Comparison of ENCODE assay signal across 12 mouse cellular contexts in the genomic region with DNA sequence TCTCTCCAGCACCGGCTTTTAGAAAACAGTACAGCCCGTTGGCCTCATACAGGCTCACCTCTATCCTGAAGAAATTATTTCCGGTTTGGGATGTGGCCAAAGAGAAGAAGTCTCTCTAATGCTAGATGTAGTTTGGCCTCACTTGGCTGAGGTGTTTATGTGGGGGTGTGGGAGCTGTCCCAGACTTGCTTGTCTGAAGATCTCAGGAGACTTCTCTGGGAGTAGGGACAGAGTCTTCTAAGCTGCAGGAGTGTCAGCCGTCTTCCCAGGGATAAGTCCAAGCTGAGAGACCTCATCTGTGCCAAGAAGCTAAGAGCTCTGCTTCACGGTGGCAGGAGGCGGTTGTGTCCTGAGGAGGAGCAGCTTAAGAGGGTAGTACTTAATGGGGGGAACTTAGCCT. TPM values are rescaled to one million over a fixed set of nuclear protein-coding genes. Genes with fewer than 3 reads are reported as not detected.
A peak's percentile ranks its signal among the peaks of the same experiment; 100 is the strongest.
DNase-seq lines count a peak whose midpoint lies in the region; ATAC-seq and TF ChIP-seq lines count a peak whose summit lies in the region.
"Had no signal": no experiment of that assay in that cellular context is flagged by ENCODE, and none has a peak within 500 bp of the region (broad histone marks: within the 10 kb centered on the region; RNA-seq: fewer than 3 reads in every experiment).

No protein-coding gene starts in this region.

- no peak for TF ChIP-seq POLR2A in CH12.LX (IDR thresholded peaks at IDR 0.05; ENCODE audit: low read depth, low read length)
- no peak for TF ChIP-seq POLR2A in limb, embryonic 14.5 days (IDR thresholded peaks at IDR 0.05; ENCODE audit: borderline replicate concordance, extremely low read depth, insufficient read depth, insufficient read length)

- peaks cover 29% of the 10 kb centered on the region for H3K4me1 ChIP-seq in heart, embryonic 11.5 days (ENCODE audit: control insufficient read depth, insufficient read depth, low read length)
- H3K4me1 ChIP-seq in CH12.LX (ENCODE audit: control insufficient read depth in 1 of 2, insufficient read depth in 2 of 2) = peaks cover 20 to 69% of the 10 kb centered on the region in 2 experiments
- H3K4me1 ChIP-seq in forebrain, embryonic 11.5 days (replicated peaks; ENCODE audit: control insufficient read depth, insufficient read depth, low read length) = peaks cover 46% of the 10 kb centered on the region
- H3K4me1 ChIP-seq in limb, embryonic 14.5 days (ENCODE audit: control insufficient read depth, insufficient read depth, low read length) = peaks cover 21% of the 10 kb centered on the region

- TF ChIP-seq RAD21 in CH12.LX (IDR thresholded peaks at IDR 0.05; ENCODE audit: low read depth, low read length) = no peak

- no peak for TF ChIP-seq CTCF in CH12.LX (conservative IDR thresholded peaks at IDR 0.05 in 1 of 2, IDR thresholded peaks at IDR 0.05 in 1 of 2; ENCODE audit: low read depth in 2 of 2, low read length in 2 of 2)

- H3K4me2 ChIP-seq in heart, embryonic 11.5 days = no peak overlapping the region
- no peak overlapping the region for H3K4me2 ChIP-seq in CH12.LX (ENCODE audit: insufficient read depth, low read depth, poor library complexity, severe bottlenecking)
- peak overlapping the region; percentile 42 for H3K4me2 ChIP-seq in forebrain, embryonic 11.5 days (ENCODE audit: low read depth, low read length, severe bottlenecking)
- no peak overlapping the region for H3K4me2 ChIP-seq in limb, embryonic 14.5 days (replicated peaks; ENCODE audit: low read depth, low read length, severe bottlenecking)

- 66% methylated on average over 6 of the region's 6 CpGs for WGBS in heart, embryonic 11.5 days (ENCODE audit: insufficient replicate concordance)
- WGBS in forebrain, embryonic 11.5 days = 58% methylated on average over 6 of the region's 6 CpGs
- WGBS in limb, embryonic 14.5 days = 68% methylated on average over 6 of the region's 6 CpGs

- in situ Hi-C loops in CH12.LX (cut with MboI; ENCODE audit: low pct_ligation_motif_present, low pct_unique_long_range_greater_than_20kb, low sequenced_read_pairs) = loop anchor here (5.0 kb wide), 1 partner anchor 49 kb away; no protein-coding TSS in a partner anchor

- H3K27ac ChIP-seq in heart, embryonic 11.5 days (ENCODE audit: low read depth, low read length) = no peak overlapping the region
- peak overlapping the region; percentile 65; the same call in 1 of the 2 replicates for H3K27ac ChIP-seq in CH12.LX (ENCODE audit: insufficient read depth, low read depth)
- peak overlapping the region; percentile 85 for H3K27ac ChIP-seq in forebrain, embryonic 11.5 days (ENCODE audit: low read depth, low read length)
- H3K27ac ChIP-seq in limb, embryonic 14.5 days (replicated peaks; ENCODE audit: low read depth, low read length) = no peak overlapping the region

- dilution Hi-C loops in CH12.LX (cut with MboI; ENCODE audit: extremely low pct_ligation_motif_present, extremely low pct_unique_long_range_greater_than_20kb, low sequenced_read_pairs) = no loop called here

- DNase-seq in heart, adult 18-20 months = peak; percentile 60 to 62
- DNase-seq in CH12.LX (ENCODE audit: extremely low read depth) = no peak
- DNase-seq in forebrain, embryonic 11.5 days (ENCODE audit: low spot score) = peak; percentile 56
- peak; percentile 21 for DNase-seq in limb, embryonic 14.5 days (ENCODE audit: low spot score)
- DNase-seq in right cerebral cortex, postnatal 36 days (ENCODE audit: low spot score in 2 of 2) = no peak
- no peak for DNase-seq in layer of hippocampus, adult 9-10 months (ENCODE audit: low spot score)
- no peak for DNase-seq in ovary, postnatal 14 days (ENCODE audit: low spot score)
- DNase-seq: cerebellum, adult 8-10 months; thymus, adult 18-20 months had no signal

- H3K9ac ChIP-seq in heart, embryonic 11.5 days (ENCODE audit: low read depth, low read length) = no peak overlapping the region
- H3K9ac ChIP-seq in CH12.LX (ENCODE audit: insufficient read depth, low read depth) = no peak overlapping the region
- H3K9ac ChIP-seq in forebrain, embryonic 11.5 days (ENCODE audit: low read length) = peak overlapping the region; percentile 37
- H3K9ac ChIP-seq in limb, embryonic 14.5 days (ENCODE audit: low read depth, low read length, severe bottlenecking) = no peak overlapping the region

- no peak for TF ChIP-seq EP300 in CH12.LX (IDR thresholded peaks at IDR 0.05; ENCODE audit: low read length)

- no peak for ATAC-seq in heart, embryonic 11.5 days (replicated peaks; ENCODE audit: insufficient number of reproducible peaks, low FRiP score, low TSS enrichment)
- ATAC-seq in forebrain, embryonic 11.5 days (replicated peaks; ENCODE audit: low FRiP score) = no peak; the same call in 1 of the 2 replicates
- ATAC-seq in limb, embryonic 14.5 days (ENCODE audit: low FRiP score, low read depth) = no peak
- ATAC-seq: inflammation-experienced regulatory T-cells, adult 6 months had no signal

- peaks cover 57% of the 10 kb centered on the region for H3K79me2 ChIP-seq in CH12.LX (replicated peaks; ENCODE audit: control insufficient read depth, extremely low read depth, insufficient read depth, poor library complexity, severe bottlenecking)

- H3K4me3 ChIP-seq in heart, embryonic 11.5 days (ENCODE audit: low read depth, low read length) = no peak overlapping the region
- H3K4me3 ChIP-seq in CH12.LX (replicated peaks in 1 of 3; ENCODE audit: low read depth in 2 of 3, low read length in 2 of 3, poor library complexity in 1 of 3) = no peak overlapping the region
- H3K4me3 ChIP-seq in forebrain, embryonic 11.5 days (ENCODE audit: low read depth, low read length) = no peak overlapping the region
- no peak overlapping the region for H3K4me3 ChIP-seq in limb, embryonic 14.5 days (replicated peaks; ENCODE audit: low read length)
- H3K4me3 ChIP-seq: erythroblast, embryonic 14.5 days had no signal

- no peaks in the 10 kb centered on the region for H3K9me3 ChIP-seq in heart, embryonic 11.5 days (replicated peaks; ENCODE audit: control insufficient read depth, low read length)
- H3K9me3 ChIP-seq in CH12.LX (replicated peaks; ENCODE audit: low read length) = no peaks in the 10 kb centered on the region
- no peaks in the 10 kb centered on the region for H3K9me3 ChIP-seq in forebrain, embryonic 11.5 days (ENCODE audit: control insufficient read depth, low read length)
- no peaks in the 10 kb centered on the region for H3K9me3 ChIP-seq in limb, embryonic 14.5 days (ENCODE audit: control insufficient read depth, low read length)

- no peaks in the 10 kb centered on the region for H3K36me3 ChIP-seq in heart, embryonic 11.5 days (ENCODE audit: control insufficient read depth, insufficient read depth, low read length)
- H3K36me3 ChIP-seq in CH12.LX (replicated peaks in 1 of 2; ENCODE audit: control insufficient read depth in 1 of 2, insufficient read depth in 1 of 2, low read length in 1 of 2) = peaks cover 0 to 40% of the 10 kb centered on the region in 2 experiments
- no peaks in the 10 kb centered on the region for H3K36me3 ChIP-seq in forebrain, embryonic 11.5 days (ENCODE audit: control insufficient read depth, insufficient read depth, low read length)
- 0 out of 2 replicates have a peak, but pooled peaks cover 4% of the 10 kb centered on the region for H3K36me3 ChIP-seq in limb, embryonic 14.5 days (ENCODE audit: control insufficient read depth, insufficient read depth, low read length)

- no peaks in the 10 kb centered on the region for H3K27me3 ChIP-seq in heart, embryonic 11.5 days (ENCODE audit: control insufficient read depth, insufficient read depth, low read length)
- H3K27me3 ChIP-seq in CH12.LX (replicated peaks) = no peaks in the 10 kb centered on the region
- H3K27me3 ChIP-seq in forebrain, embryonic 11.5 days (ENCODE audit: control insufficient read depth, insufficient read depth, low read length) = no peaks in the 10 kb centered on the region
- H3K27me3 ChIP-seq in limb, embryonic 14.5 days (ENCODE audit: control insufficient read depth, insufficient read depth, low read length) = no peaks in the 10 kb centered on the region

TF ChIP-seq in CH12.LX, 34 proteins besides CTCF, POLR2A, EP300 and RAD21:
- TF ChIP-seq SIN3A (IDR thresholded peaks at IDR 0.05; ENCODE audit: low read length) = no peak
- TF ChIP-seq USF2 (conservative IDR thresholded peaks at IDR 0.05; ENCODE audit: low read depth, low read length) = no peak
- no peak for TF ChIP-seq TBP (conservative IDR thresholded peaks at IDR 0.05; ENCODE audit: low read depth, low read length)
- no peak for TF ChIP-seq KAT2A (IDR thresholded peaks at IDR 0.05; ENCODE audit: insufficient replicate concordance, low read length)
- no peak for TF ChIP-seq PAX5 (IDR thresholded peaks at IDR 0.05; ENCODE audit: low read length)
- no peak for TF ChIP-seq SMC3 (IDR thresholded peaks at IDR 0.05; ENCODE audit: low read depth, low read length)
- no peak for TF ChIP-seq ZKSCAN1 (IDR thresholded peaks at IDR 0.05; ENCODE audit: borderline replicate concordance, low read depth, low read length)
- no peak for TF ChIP-seq ZNF384 (IDR thresholded peaks at IDR 0.05; ENCODE audit: low read depth, low read length)
- TF ChIP-seq UBTF (IDR thresholded peaks at IDR 0.05; ENCODE audit: low read depth, low read length) = no peak
- no peak for TF ChIP-seq ZMIZ1 (IDR thresholded peaks at IDR 0.05; ENCODE audit: low read depth, low read length)
- TF ChIP-seq HCFC1 (IDR thresholded peaks at IDR 0.05; ENCODE audit: low read depth, low read length) = no peak
- no peak for TF ChIP-seq E2F4 (IDR thresholded peaks at IDR 0.05; ENCODE audit: insufficient replicate concordance, low read depth, low read length)
TF ChIP-seq in CH12.LX: peak in this region for 0.

RNA-seq across cellular contexts. Expression of a gene that starts 5.8 kb away (rescaled TPM):
- total RNA-seq in heart, adult 18-20 months (2021) = 100 to 1,000 TPM; 294 to 298 TPM
- polyA plus RNA-seq in heart, embryonic 11.5 days (2014; fragmentation: Nextera tagmentation; extraction: Ambion mirVana) = 21.3 and 27.2 TPM in 2 replicates
- total RNA-seq in CH12.LX (2012; rRNA removed) (16.5 and 18.1 TPM in 2 replicates), CH12.LX (2014; rRNA removed) (7.0 and 8.2 TPM in 2 replicates)
- 24.6 and 28.6 TPM in 2 replicates for polyA plus RNA-seq in CH12.LX (2012; ENCODE audit: insufficient read length, low read depth)
- polyA plus RNA-seq in forebrain, embryonic 11.5 days (2014; fragmentation: Nextera tagmentation; extraction: Ambion mirVana) = 33.5 and 36.4 TPM in 2 replicates
- 31.2 and 37.5 TPM in 2 replicates for polyA plus RNA-seq in limb, embryonic 14.5 days (2012; rRNA removed)
- polyA plus RNA-seq in limb, embryonic 14.5 days (2014; fragmentation: Nextera tagmentation; extraction: Ambion mirVana) = 20.0 and 20.8 TPM in 2 replicates

RNA-seq across cellular contexts. Expression of a gene that starts 26.1 kb away (rescaled TPM):
- total RNA-seq in heart, adult 18-20 months (2021) = under 1 TPM; 0.22 to 0.46 TPM
- 101 and 106 TPM in 2 replicates for polyA plus RNA-seq in heart, embryonic 11.5 days (2014; fragmentation: Nextera tagmentation; extraction: Ambion mirVana)
- total RNA-seq in CH12.LX (2012; rRNA removed) = 18.5 and 23.3 TPM in 2 replicates
- 1.4 and 1.6 TPM in 2 replicates for total RNA-seq in CH12.LX (2014; rRNA removed)
- polyA plus RNA-seq in CH12.LX (2012; ENCODE audit: insufficient read length, low read depth) = 11.0 and 25.8 TPM in 2 replicates
- polyA plus RNA-seq in forebrain, embryonic 11.5 days (2014; fragmentation: Nextera tagmentation; extraction: Ambion mirVana) = 144 and 163 TPM in 2 replicates
- polyA plus RNA-seq in limb, embryonic 14.5 days (2012; rRNA removed) = 6.4 and 7.2 TPM in 2 replicates
- 120 and 123 TPM in 2 replicates for polyA plus RNA-seq in limb, embryonic 14.5 days (2014; fragmentation: Nextera tagmentation; extraction: Ambion mirVana)

Comparison
In these comparisons a context has a peak if more than half of its experiments do, and no peak if none do; other contexts are left out.
1. DNase-seq: peak in heart, adult 18-20 months (2 of 2), forebrain, embryonic 11.5 days (single experiment) and limb, embryonic 14.5 days (single experiment); none in CH12.LX (single experiment), right cerebral cortex, postnatal 36 days (0 of 2), layer of hippocampus, adult 9-10 months (single experiment) and ovary, postnatal 14 days (single experiment).
2. H3K27ac ChIP-seq: peak in CH12.LX (single experiment) and forebrain, embryonic 11.5 days (single experiment); none in heart, embryonic 11.5 days (single experiment) and limb, embryonic 14.5 days (single experiment).